Mouse (Mus musculus): ENCODE measurements around the gene Prpf6.

The Prpf6 gene

GRCm38 (mm10) chr2:181591528-181592085 is at the start of gene Prpf6:
Gene Prpf6, plus strand, starts transcription at chr2:181591868.
- DNase-seq (ENCODE audit: low read depth, low spot score): no peak

DNA sequence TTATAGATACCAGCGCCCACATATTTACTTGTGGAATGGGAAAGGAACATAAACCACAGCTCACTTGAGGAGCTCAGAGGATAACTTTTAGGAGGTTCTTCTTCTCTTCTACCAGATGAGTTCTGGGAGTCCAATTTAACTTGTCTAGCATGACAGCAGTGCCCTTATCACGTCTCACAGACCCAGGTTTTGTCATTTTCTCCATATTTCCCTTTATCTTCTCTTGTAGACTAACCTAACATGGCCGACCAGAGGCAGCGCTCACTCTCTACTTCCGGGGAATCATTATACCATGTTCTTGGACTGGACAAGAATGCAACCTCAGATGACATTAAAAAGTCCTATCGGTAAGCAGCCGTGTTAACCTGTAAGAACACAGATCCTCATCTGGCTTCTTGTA is 45.5 kb upstream of the Prpf6 start:
- DNase-seq (ENCODE audit: low read depth, low spot score): no peak

GRCm38 (mm10) chr2:181548227-181548626 is 43.4 kb upstream of the Prpf6 start:
- DNase-seq (ENCODE audit: low read depth, low spot score): no peak

- DNase-seq (ENCODE audit: low read depth, low spot score): no peak
Observed at GRCm38 (mm10) chr2:181548682-181549081, 43.0 kb upstream of the Prpf6 start.

- DNase-seq (ENCODE audit: low read depth, low spot score): no peak
Observed at GRCm38 (mm10) chr2:181550233-181550632, 41.4 kb upstream of the Prpf6 start.

GRCm38 (mm10) chr2:181553772-181554171 is 37.9 kb upstream of the Prpf6 start:
- DNase-seq (ENCODE audit: low read depth, low spot score): no peak

GRCm38 (mm10) chr2:181567338-181567737 is 24.3 kb upstream of the Prpf6 start:
- DNase-seq (ENCODE audit: low read depth, low spot score): no peak

DNA sequence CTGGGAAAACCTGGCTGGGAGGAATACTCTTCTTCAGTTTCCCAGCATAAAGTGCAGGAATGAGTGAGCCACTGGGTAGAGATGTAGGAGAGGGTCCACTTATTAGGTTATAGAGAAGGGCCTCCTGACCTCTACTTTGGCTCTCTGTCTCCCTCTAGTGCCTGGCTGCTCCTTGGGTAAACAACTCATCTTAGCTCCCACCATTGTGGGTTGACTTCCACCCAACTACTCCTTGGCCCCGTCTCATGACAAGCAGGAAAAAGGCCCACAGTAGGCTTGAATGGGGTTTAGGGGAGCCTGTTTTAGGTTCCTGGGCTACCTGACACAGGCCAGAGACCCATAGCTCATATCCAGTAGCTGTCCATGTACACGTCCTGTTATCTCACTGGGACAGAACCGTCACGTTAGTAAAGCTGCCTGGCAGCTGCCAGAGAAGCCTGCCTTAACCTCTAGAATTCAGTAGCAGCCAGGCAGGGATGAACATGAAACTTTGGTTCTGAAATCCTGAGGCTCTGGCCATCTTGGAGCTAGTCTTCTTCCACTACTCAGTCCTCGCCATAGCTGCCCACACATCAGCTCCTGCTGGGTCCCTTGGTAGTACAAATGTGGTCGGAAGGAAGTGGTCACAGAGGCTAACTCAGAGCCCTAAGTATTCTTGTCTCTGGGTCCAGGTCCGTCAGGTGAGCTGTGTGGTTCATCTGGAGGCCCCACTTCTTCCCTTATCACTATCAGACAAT is 23.2 kb upstream of the Prpf6 start:
- DNase-seq (ENCODE audit: low read depth, low spot score): peak; percentile 28

- DNase-seq (ENCODE audit: low read depth, low spot score): no peak
Observed at GRCm38 (mm10) chr2:181569856-181570255, 21.8 kb upstream of the Prpf6 start.

DNA sequence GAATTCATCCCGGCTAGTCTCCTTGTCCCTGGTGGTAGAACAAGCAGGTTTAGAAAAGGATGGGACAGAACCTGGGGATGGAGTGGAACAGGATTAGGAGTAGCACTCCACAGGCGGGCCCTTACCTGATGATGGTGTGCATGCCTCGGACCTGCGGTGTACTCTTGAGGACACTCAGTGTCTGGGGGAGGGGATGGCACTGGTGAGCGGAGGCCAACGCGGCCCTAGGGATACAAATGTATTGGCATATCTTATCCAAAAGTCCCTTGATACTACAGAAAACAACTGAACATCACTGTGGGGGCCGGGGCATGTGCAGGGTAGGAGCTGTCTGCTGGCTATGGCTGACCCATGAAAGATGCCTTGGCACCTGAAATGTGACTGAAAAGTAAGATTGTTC is 21.3 kb upstream of the Prpf6 start:
- no peak for DNase-seq (ENCODE audit: low read depth, low spot score)

- DNase-seq (ENCODE audit: low read depth, low spot score): no peak
Observed at GRCm38 (mm10) chr2:181570921-181571595, 20.6 kb upstream of the Prpf6 start.

DNA sequence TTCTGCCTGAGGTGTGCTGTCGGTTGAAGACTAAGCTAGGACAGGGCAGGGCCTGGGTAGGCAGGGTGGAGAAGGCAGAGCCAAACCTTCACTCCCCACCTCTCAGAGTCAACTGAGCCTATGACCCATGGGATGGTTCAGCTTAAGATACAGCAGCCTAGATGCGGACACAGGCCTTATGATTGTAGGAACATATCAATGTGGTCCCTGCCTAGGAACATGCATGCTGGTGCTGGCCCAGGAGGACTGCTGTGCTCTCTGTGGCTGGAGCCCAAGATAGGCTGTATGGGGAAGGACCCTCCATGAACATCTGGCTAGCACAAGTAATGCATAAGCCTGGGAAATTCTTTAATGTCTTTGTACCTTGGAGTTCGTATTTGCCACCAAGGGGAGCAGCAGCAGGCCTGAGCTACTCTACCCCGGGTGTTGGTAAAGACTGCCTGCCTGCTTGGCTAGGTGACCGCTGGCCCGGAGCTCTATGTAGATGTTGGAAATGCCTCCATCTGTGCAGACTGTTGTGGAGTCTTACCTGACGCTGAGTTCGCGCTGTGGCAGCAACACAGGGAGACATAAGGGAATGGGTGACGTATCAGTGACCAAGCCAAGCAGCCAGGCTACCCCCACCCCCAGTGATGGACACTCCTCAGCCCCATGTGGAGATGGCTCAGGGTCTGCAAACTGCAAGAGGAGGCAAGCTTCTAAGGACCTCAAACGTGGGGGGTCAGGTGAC is 19.6 kb upstream of the Prpf6 start:
- no peak for DNase-seq (ENCODE audit: low read depth, low spot score)

GRCm38 (mm10) chr2:181572921-181573920 is 18.4 kb upstream of the Prpf6 start:
- DNase-seq (ENCODE audit: low read depth, low spot score): no peak

- DNase-seq (ENCODE audit: low read depth, low spot score): no peak
Observed at GRCm38 (mm10) chr2:181573961-181574360, 17.7 kb upstream of the Prpf6 start.

DNA sequence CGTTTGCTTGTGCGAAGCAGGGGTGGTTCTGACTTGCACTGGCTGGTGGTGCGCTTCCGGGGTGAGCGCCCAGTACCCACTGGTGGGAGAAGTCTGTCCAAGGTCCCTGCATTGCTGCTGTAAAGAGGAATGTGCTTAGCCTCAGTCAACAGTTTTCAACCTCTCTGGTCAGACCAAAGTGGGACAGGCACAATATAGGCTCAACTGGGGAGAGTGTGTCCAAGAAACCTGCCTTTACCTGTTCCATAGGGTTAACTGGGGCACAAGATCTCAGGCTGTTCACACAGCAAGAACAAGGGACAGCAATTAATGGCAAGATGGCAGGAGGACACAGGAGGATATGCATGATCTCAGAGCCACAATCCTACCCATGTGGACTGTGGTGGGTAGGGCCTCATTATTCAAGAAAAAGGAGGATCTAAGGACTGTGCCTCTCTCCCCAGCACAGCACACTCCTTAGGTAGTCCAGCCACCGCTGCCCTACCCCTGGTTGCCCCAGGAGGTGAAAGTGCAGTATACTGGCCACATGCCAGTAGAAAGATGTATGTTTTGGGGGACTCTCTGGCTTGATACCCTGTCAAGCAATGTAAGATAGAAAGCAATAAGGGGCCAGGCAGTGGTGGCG is 16.6 kb upstream of the Prpf6 start:
- DNase-seq (ENCODE audit: low read depth, low spot score): no peak

DNA sequence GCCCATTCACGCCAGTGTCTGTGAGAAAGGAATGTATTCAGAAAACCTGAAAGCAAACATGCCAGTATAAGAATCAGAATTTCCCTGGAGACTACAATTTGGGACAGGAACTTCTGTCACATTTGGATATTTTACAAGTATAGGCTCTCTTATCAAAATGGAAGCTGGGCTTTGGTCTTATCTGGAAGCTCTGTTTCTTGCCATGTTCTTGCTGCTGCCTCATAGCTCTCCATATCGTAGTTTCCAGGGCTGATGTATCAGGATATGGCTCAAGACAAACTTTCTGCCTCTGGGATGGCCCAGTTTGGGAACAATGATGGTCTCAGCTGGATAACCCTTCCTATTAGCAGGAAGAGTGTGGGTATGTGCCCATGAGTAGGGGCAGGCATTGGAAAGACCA is 15.1 kb upstream of the Prpf6 start:
- no peak for DNase-seq (ENCODE audit: low read depth, low spot score)

GRCm38 (mm10) chr2:181577126-181577525 is 14.5 kb upstream of the Prpf6 start:
- DNase-seq (ENCODE audit: low read depth, low spot score): no peak

DNA sequence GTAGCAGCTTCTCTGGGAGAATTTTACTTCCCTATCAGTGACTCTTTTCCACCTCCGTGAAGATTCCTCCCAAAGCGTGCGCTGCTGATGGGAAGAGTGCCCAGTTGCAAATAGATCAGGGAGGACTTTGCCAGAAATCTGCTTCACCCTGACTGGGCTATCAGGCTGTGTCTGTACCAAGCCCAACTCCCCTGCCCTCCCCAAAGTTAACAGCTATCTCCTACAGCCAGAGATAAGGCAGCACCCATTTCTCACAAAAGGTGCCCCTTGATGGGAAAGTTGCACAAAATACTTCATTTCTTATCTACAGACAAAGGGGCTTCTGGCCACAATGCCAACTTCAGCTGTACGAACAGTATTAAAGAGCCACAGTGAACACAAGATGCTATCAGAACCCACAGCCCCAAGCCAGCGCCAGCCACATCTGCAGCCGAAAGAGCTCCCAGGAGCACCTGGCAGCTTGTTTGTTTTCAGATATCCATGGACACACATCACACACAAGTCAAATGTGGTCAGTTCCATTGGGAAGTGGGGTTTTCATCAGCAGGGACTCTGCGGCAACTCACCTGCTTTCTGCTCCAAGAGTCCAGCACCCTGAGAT is 13.6 kb upstream of the Prpf6 start:
- no peak for DNase-seq (ENCODE audit: low read depth, low spot score)

GRCm38 (mm10) chr2:181578790-181579618 is 12.7 kb upstream of the Prpf6 start:
- DNase-seq (ENCODE audit: low read depth, low spot score): no peak
